Mouse (Mus musculus): ENCODE data around the gene Spef2. TPM values are rescaled to one million over a fixed set of nuclear protein-coding genes. Genes with fewer than 3 reads are reported as not detected.

The Spef2 gene
- polyA plus RNA-seq, 1 experiment: not detected

DNA sequence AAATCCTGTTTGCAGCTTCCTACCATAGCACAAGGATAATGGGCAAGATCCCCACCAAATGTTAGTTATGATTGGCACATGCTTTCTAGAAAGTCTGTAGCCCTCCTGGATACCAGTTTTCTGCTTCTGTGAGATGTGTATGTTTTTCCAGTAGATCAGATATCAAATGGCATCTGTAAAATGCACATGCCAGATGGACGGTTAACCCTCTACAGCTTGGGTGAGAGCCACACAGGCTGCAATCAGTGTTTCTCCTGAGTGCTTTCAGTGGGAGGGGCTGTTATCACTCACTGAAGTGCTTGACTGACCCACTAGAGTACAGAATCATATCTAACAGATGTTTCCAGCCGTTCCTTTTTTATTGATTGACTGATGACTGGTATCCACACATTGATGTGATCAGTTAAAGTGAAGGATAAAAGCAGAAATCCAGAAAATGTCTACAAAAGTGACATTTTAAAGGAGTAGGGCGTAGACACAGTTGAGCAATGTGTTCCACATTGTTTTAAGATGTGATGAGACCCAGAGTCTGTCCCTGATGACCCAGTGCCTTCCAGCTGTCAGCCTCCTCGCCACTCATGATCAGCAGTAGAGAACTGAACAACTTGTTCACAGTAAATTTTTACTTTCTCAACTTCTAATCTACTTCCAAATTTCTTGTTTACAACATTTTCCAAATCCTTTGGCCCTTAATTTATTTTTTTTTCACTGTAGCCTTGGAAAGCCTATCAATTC is 19.7 kb upstream of the Spef2 start:
- H3K79me2 ChIP-seq (ENCODE audit: control insufficient read depth, insufficient read depth): no peaks in the 10 kb centered on the region
- H3K27me3 ChIP-seq (ENCODE audit: control insufficient read depth, insufficient read depth, insufficient read length): no peaks in the 10 kb centered on the region
- TF ChIP-seq E2F4 (IDR thresholded peaks at IDR 0.05; ENCODE audit: insufficient read depth): no peak
- no peak for TF ChIP-seq MYOG (IDR thresholded peaks at IDR 0.05; ENCODE audit: control insufficient read depth in 1 of 3, insufficient read depth in 1 of 3, insufficient read length in 2 of 3, low read depth in 2 of 3)
- TF ChIP-seq TCF12 (IDR thresholded peaks at IDR 0.05; ENCODE audit: insufficient read depth, poor library complexity, severe bottlenecking): no peak
- no peak for TF ChIP-seq POLR2AphosphoS2 (IDR thresholded peaks at IDR 0.05; ENCODE audit: insufficient read length, low read depth)
- TF ChIP-seq SRF (IDR thresholded peaks at IDR 0.05; ENCODE audit: control insufficient read depth, insufficient read length, low read depth): no peak
- TF ChIP-seq MAX (IDR thresholded peaks at IDR 0.05; ENCODE audit: low read depth): no peak
- no peak for TF ChIP-seq CEBPB (IDR thresholded peaks at IDR 0.05; ENCODE audit: insufficient read depth, poor library complexity, severe bottlenecking)
- TF ChIP-seq USF1 (IDR thresholded peaks at IDR 0.05; ENCODE audit: low read depth): no peak
- no peak for TF ChIP-seq REST (IDR thresholded peaks at IDR 0.05; ENCODE audit: insufficient read depth, insufficient read length)
- TF ChIP-seq POLR2A (IDR thresholded peaks at IDR 0.05; ENCODE audit: insufficient read length, low read depth): no peak
- TF ChIP-seq MYOD1 (IDR thresholded peaks at IDR 0.05; ENCODE audit: control insufficient read depth in 1 of 3, insufficient read length in 2 of 3, low read depth in 2 of 3): no peak
- no peak for TF ChIP-seq TCF3 (IDR thresholded peaks at IDR 0.05; ENCODE audit: insufficient read length, low read depth)
- H3K4me2 ChIP-seq (ENCODE audit: low read depth): no peak overlapping the region
- H3K36me3 ChIP-seq (ENCODE audit: control insufficient read depth, insufficient read depth): no peaks in the 10 kb centered on the region
- H3ac ChIP-seq (ENCODE audit: control insufficient read depth, insufficient read length): no peak overlapping the region
- no peak overlapping the region for H3K4me3 ChIP-seq

- Histone ChIP-seq H3K27me3 (ENCODE audit: control insufficient read depth, insufficient read depth, insufficient read length) (no peaks in the 10 kb centered on the region), H3ac (ENCODE audit: control insufficient read depth, insufficient read length) (no peak overlapping the region), H3K4me2 (ENCODE audit: low read depth) (no peak overlapping the region), H3K36me3 (ENCODE audit: control insufficient read depth, insufficient read depth) (no peaks in the 10 kb centered on the region), H3K79me2 (ENCODE audit: control insufficient read depth, insufficient read depth) (no peaks in the 10 kb centered on the region), H3K4me3 (no peak overlapping the region)
- TF ChIP-seq MYOG (IDR thresholded peaks at IDR 0.05; ENCODE audit: control insufficient read depth in 1 of 3, insufficient read depth in 1 of 3, insufficient read length in 2 of 3, low read depth in 2 of 3) (no peak), MYOD1 (IDR thresholded peaks at IDR 0.05; ENCODE audit: control insufficient read depth in 1 of 3, insufficient read length in 2 of 3, low read depth in 2 of 3) (no peak), CEBPB (IDR thresholded peaks at IDR 0.05; ENCODE audit: insufficient read depth, poor library complexity, severe bottlenecking) (no peak), TCF12 (IDR thresholded peaks at IDR 0.05; ENCODE audit: insufficient read depth, poor library complexity, severe bottlenecking) (no peak), USF1 (IDR thresholded peaks at IDR 0.05; ENCODE audit: low read depth) (no peak), E2F4 (IDR thresholded peaks at IDR 0.05; ENCODE audit: insufficient read depth) (no peak), MAX (IDR thresholded peaks at IDR 0.05; ENCODE audit: low read depth) (no peak), TCF3 (IDR thresholded peaks at IDR 0.05; ENCODE audit: insufficient read length, low read depth) (no peak), REST (IDR thresholded peaks at IDR 0.05; ENCODE audit: insufficient read depth, insufficient read length) (no peak), POLR2AphosphoS2 (IDR thresholded peaks at IDR 0.05; ENCODE audit: insufficient read length, low read depth) (no peak), SRF (IDR thresholded peaks at IDR 0.05; ENCODE audit: control insufficient read depth, insufficient read length, low read depth) (no peak), POLR2A (IDR thresholded peaks at IDR 0.05; ENCODE audit: insufficient read length, low read depth) (no peak)
Measured at GRCm38 (mm10) chr15:9767034-9767433, 18.4 kb upstream of the Spef2 start.

DNA sequence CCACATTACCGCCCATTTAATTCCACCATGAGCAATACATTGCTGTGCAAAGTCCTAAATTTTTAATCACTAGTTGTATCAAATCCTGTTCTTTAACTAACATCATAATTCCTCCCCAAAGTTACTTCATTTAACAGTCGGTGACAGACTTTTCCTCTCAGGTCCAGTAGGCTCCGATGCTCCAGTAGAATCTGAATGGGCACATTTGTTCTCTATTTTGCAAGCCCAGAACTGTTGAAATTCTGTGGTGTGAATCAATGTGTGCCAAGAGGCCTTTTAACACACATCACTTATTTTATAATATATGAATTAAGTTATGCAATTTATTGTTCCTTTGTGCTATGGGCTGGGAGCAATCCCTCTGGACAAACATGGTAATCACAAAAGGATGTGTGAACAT is 2.3 kb upstream of the Spef2 start:
- Histone ChIP-seq H3K36me3 (ENCODE audit: control insufficient read depth, insufficient read depth) (no peaks in the 10 kb centered on the region), H3K4me3 (no peak overlapping the region), H3K4me2 (ENCODE audit: low read depth) (no peak overlapping the region), H3K79me2 (ENCODE audit: control insufficient read depth, insufficient read depth) (no peaks in the 10 kb centered on the region), H3K27me3 (ENCODE audit: control insufficient read depth, insufficient read depth, insufficient read length) (no peaks in the 10 kb centered on the region), H3ac (ENCODE audit: control insufficient read depth, insufficient read length) (no peak overlapping the region)
- TF ChIP-seq TCF3 (IDR thresholded peaks at IDR 0.05; ENCODE audit: insufficient read length, low read depth) (no peak), POLR2A (IDR thresholded peaks at IDR 0.05; ENCODE audit: insufficient read length, low read depth) (no peak), MYOG (IDR thresholded peaks at IDR 0.05; ENCODE audit: control insufficient read depth in 1 of 3, insufficient read depth in 1 of 3, insufficient read length in 2 of 3, low read depth in 2 of 3) (no peak), CEBPB (IDR thresholded peaks at IDR 0.05; ENCODE audit: insufficient read depth, poor library complexity, severe bottlenecking) (no peak), E2F4 (IDR thresholded peaks at IDR 0.05; ENCODE audit: insufficient read depth) (no peak), POLR2AphosphoS2 (IDR thresholded peaks at IDR 0.05; ENCODE audit: insufficient read length, low read depth) (no peak), REST (IDR thresholded peaks at IDR 0.05; ENCODE audit: insufficient read depth, insufficient read length) (no peak), USF1 (IDR thresholded peaks at IDR 0.05; ENCODE audit: low read depth) (no peak), TCF12 (IDR thresholded peaks at IDR 0.05; ENCODE audit: insufficient read depth, poor library complexity, severe bottlenecking) (no peak), SRF (IDR thresholded peaks at IDR 0.05; ENCODE audit: control insufficient read depth, insufficient read length, low read depth) (no peak), MYOD1 (IDR thresholded peaks at IDR 0.05; ENCODE audit: control insufficient read depth in 1 of 3, insufficient read length in 2 of 3, low read depth in 2 of 3) (no peak), MAX (IDR thresholded peaks at IDR 0.05; ENCODE audit: low read depth) (no peak)

DNA sequence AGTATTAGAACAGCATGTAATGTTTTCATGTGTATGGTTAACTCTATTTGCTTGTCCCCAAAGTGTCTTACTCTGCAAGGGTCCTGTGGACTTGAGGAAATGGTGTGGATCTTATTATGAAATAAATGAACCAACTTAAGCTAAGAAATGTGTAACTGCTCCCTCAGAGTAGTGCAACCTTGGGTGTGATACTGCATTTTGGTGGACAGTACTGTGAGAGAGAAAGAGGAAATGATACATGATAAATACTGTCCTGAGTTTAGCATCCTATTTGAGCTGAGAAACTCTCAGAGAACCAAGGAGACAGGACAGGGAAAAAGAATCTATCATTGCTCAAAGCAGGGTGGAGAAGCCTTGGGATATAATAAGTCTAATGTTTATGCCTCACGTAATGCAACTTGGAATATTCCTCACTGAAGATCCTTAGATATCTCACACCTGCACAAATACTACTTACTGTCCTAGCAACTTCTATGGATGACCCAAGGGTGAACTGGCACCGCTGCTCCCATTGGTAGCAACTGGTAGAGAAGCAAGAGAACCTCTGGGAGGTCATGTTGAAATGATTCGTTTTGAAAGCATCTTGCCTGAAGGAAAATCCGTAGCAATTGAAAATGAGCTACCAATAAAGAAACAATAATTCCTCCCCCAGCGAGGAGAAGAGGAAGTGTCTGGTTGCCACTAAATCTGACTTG is 1.1 kb downstream of the Spef2 start:
- H3K36me3 ChIP-seq (ENCODE audit: control insufficient read depth, insufficient read depth): no peaks in the 10 kb centered on the region
- H3K4me3 ChIP-seq: no peak overlapping the region
- no peak overlapping the region for H3ac ChIP-seq (ENCODE audit: control insufficient read depth, insufficient read length)
- no peaks in the 10 kb centered on the region for H3K27me3 ChIP-seq (ENCODE audit: control insufficient read depth, insufficient read depth, insufficient read length)
- TF ChIP-seq REST (IDR thresholded peaks at IDR 0.05; ENCODE audit: insufficient read depth, insufficient read length): no peak
- no peak for TF ChIP-seq TCF12 (IDR thresholded peaks at IDR 0.05; ENCODE audit: insufficient read depth, poor library complexity, severe bottlenecking)
- no peak for TF ChIP-seq E2F4 (IDR thresholded peaks at IDR 0.05; ENCODE audit: insufficient read depth)
- no peak for TF ChIP-seq POLR2A (IDR thresholded peaks at IDR 0.05; ENCODE audit: insufficient read length, low read depth)
- TF ChIP-seq MYOG (IDR thresholded peaks at IDR 0.05; ENCODE audit: control insufficient read depth in 1 of 3, insufficient read depth in 1 of 3, insufficient read length in 2 of 3, low read depth in 2 of 3): no peak
- no peak for TF ChIP-seq MAX (IDR thresholded peaks at IDR 0.05; ENCODE audit: low read depth)
- TF ChIP-seq SRF (IDR thresholded peaks at IDR 0.05; ENCODE audit: control insufficient read depth, insufficient read length, low read depth): no peak
- no peak for TF ChIP-seq POLR2AphosphoS2 (IDR thresholded peaks at IDR 0.05; ENCODE audit: insufficient read length, low read depth)
- no peak for TF ChIP-seq USF1 (IDR thresholded peaks at IDR 0.05; ENCODE audit: low read depth)
- no peak for TF ChIP-seq CEBPB (IDR thresholded peaks at IDR 0.05; ENCODE audit: insufficient read depth, poor library complexity, severe bottlenecking)
- TF ChIP-seq TCF3 (IDR thresholded peaks at IDR 0.05; ENCODE audit: insufficient read length, low read depth): no peak
- TF ChIP-seq MYOD1 (IDR thresholded peaks at IDR 0.05; ENCODE audit: control insufficient read depth in 1 of 3, insufficient read length in 2 of 3, low read depth in 2 of 3): no peak
- no peaks in the 10 kb centered on the region for H3K79me2 ChIP-seq (ENCODE audit: control insufficient read depth, insufficient read depth)
- no peak overlapping the region for H3K4me2 ChIP-seq (ENCODE audit: low read depth)

All from myocyte (in vitro differentiated cells).